Comparison of ENCODE assay signal across 10 mouse cellular contexts in the genomic region with DNA sequence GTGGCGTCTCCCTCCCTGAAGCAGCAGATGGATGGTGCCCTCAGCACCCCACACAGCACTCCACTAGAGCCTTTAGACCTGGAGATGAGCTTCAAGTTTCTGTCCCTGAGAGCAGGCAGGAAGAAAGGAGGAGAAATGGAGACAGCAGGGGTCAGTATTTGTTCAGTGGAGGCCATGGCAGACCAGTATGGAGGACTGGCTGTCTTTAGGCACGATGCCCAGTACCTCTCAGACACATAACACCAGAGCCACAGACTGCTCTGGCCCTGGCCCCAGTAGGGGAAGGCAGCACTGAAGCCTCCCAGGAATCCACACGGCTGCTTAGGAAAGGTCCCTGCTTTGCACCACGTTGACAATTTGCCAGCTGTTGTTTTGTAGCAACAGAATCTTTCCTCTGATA.
DNase-seq lines count a peak whose midpoint lies in the region; ATAC-seq lines count a peak whose summit lies in the region.
"Had no signal": no experiment of that assay in that cellular context is flagged by ENCODE, and none has a peak within 500 bp of the region (broad histone marks: within the 10 kb centered on the region; RNA-seq: fewer than 3 reads in every experiment).

No protein-coding gene starts in this region.

- H3K4me1 ChIP-seq in forebrain, embryonic 16.5 days (replicated peaks; ENCODE audit: control insufficient read depth, insufficient read depth, low read length) = no peaks in the 10 kb centered on the region
- no peaks in the 10 kb centered on the region for H3K4me1 ChIP-seq in forebrain, embryonic 10.5 days
- peaks cover 3 to 4% of the 10 kb centered on the region in 2 experiments; a peak in 3 of 4 replicates for H3K4me1 ChIP-seq in heart, embryonic 14.5 days (ENCODE audit: control insufficient read depth in 2 of 2, insufficient read depth in 2 of 2, low read length in 2 of 2)
- H3K4me1 ChIP-seq: embryonic facial prominence, embryonic 12.5 days had no signal

- H3K4me3 ChIP-seq in forebrain, embryonic 16.5 days (replicated peaks; ENCODE audit: low read length) = no peak overlapping the region
- H3K4me3 ChIP-seq in forebrain, embryonic 10.5 days = no peak overlapping the region
- H3K4me3 ChIP-seq in heart, embryonic 14.5 days (ENCODE audit: control insufficient read depth in 1 of 2, insufficient read depth in 1 of 2, low read depth in 1 of 2, low read length in 2 of 2) = no peak overlapping the region
- H3K4me3 ChIP-seq: embryonic facial prominence, embryonic 12.5 days had no signal

- H3K4me2 ChIP-seq in forebrain, embryonic 16.5 days (ENCODE audit: low read length) = no peak overlapping the region
- no peak overlapping the region for H3K4me2 ChIP-seq in heart, embryonic 14.5 days (ENCODE audit: low read length)
- H3K4me2 ChIP-seq: embryonic facial prominence, embryonic 12.5 days had no signal

- DNase-seq in forebrain, embryonic 10.5 days (ENCODE audit: extremely low spot score, low spot score) = no peak
- DNase-seq in retina, postnatal 1 day = peak; percentile 46
- no peak for DNase-seq in retina, embryonic 14.5 days (ENCODE audit: low spot score)
- peak; percentile 73 for DNase-seq in lung, postnatal 36 days
- DNase-seq in embryo, embryonic 10 days (ENCODE audit: low spot score) = no peak
- DNase-seq: kidney, postnatal 36 days had no signal

- H3K27ac ChIP-seq in forebrain, embryonic 16.5 days (ENCODE audit: low read length) = no peak overlapping the region
- no peak overlapping the region for H3K27ac ChIP-seq in forebrain, embryonic 10.5 days
- 0 out of 4 replicates have a peak overlapping the region, but pooled peaks of 1 of the 2 experiments have one; percentile 6 for H3K27ac ChIP-seq in heart, embryonic 14.5 days (replicated peaks in 1 of 2; ENCODE audit: control insufficient read depth in 1 of 2, insufficient read depth in 1 of 2, low read depth in 2 of 2, low read length in 2 of 2)
- H3K27ac ChIP-seq: embryonic facial prominence, embryonic 12.5 days had no signal

- 51% methylated on average over 4 of the region's 4 CpGs for WGBS in forebrain, embryonic 16.5 days
- WGBS in forebrain, embryonic 10.5 days = 80% methylated on average over 4 of the region's 4 CpGs
- 26% methylated on average over 4 of the region's 4 CpGs for WGBS in heart, embryonic 14.5 days

- no peaks in the 10 kb centered on the region for H3K9me3 ChIP-seq in forebrain, embryonic 16.5 days (ENCODE audit: control insufficient read depth, low read length)
- no peaks in the 10 kb centered on the region for H3K9me3 ChIP-seq in forebrain, embryonic 10.5 days
- H3K9me3 ChIP-seq in heart, embryonic 14.5 days (ENCODE audit: control insufficient read depth, low read length) = no peaks in the 10 kb centered on the region
- H3K9me3 ChIP-seq: embryonic facial prominence, embryonic 12.5 days had no signal

- H3K36me3 ChIP-seq in forebrain, embryonic 16.5 days (ENCODE audit: control insufficient read depth, insufficient read depth) = no peaks in the 10 kb centered on the region
- H3K36me3 ChIP-seq in forebrain, embryonic 10.5 days (replicated peaks) = no peaks in the 10 kb centered on the region
- H3K36me3 ChIP-seq in heart, embryonic 14.5 days (ENCODE audit: control insufficient read depth, insufficient read depth, low read length) = no peaks in the 10 kb centered on the region
- H3K36me3 ChIP-seq: embryonic facial prominence, embryonic 12.5 days had no signal

- peak; percentile 59; the same call in 1 of the 2 replicates for ATAC-seq in forebrain, embryonic 16.5 days
- peak; percentile 80 for ATAC-seq in heart, embryonic 14.5 days (ENCODE audit: insufficient number of reproducible peaks, insufficient read depth, low FRiP score, low read depth)
- ATAC-seq in inflammation-experienced regulatory T-cells, adult 6 months = no peak

- H3K27me3 ChIP-seq in forebrain, embryonic 16.5 days (replicated peaks; ENCODE audit: control insufficient read depth, insufficient read depth, low read length) = no peaks in the 10 kb centered on the region
- H3K27me3 ChIP-seq in forebrain, embryonic 10.5 days (ENCODE audit: poor library complexity, severe bottlenecking) = no peaks in the 10 kb centered on the region; the same call in 1 of the 2 replicates
- H3K27me3 ChIP-seq in heart, embryonic 14.5 days (ENCODE audit: control insufficient read depth, insufficient read depth, low read length) = no peaks in the 10 kb centered on the region
- H3K27me3 ChIP-seq: embryonic facial prominence, embryonic 12.5 days had no signal

- no peak overlapping the region for H3K9ac ChIP-seq in forebrain, embryonic 16.5 days (replicated peaks; ENCODE audit: low read depth, low read length)
- H3K9ac ChIP-seq in heart, embryonic 14.5 days (ENCODE audit: low read length) = no peak overlapping the region
- H3K9ac ChIP-seq: embryonic facial prominence, embryonic 12.5 days had no signal

Comparison
In these comparisons a context has a peak if more than half of its experiments do, and no peak if none do; other contexts are left out.
1. DNase-seq: peak in retina, postnatal 1 day (single experiment) and lung, postnatal 36 days (single experiment); none in forebrain, embryonic 10.5 days (single experiment), retina, embryonic 14.5 days (single experiment) and embryo, embryonic 10 days (single experiment).